Mouse (Mus musculus): ENCODE data around the gene Mcm2.

Gene Mcm2

DNA sequence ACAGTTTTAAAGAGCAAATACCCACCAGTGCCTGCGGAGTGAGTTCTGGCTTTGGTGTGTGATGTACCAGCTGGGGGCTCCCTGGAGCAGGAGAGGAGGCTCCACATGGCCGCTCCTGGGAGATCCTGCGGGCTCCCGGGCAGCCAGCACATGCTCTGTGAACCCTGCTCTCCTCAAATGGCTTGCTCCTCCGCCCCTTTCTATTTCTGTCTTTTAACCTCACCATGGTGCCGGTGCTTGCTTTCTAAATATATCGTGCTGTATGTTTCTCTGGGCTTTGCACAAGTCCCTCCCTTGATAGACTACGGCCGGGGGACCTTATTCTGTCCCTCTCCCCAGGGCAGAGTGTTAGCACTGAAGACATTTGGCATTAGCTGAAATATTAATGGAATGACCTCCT, 41.3 kb downstream of the Mcm2 start:
- in situ Hi-C loops (cut with MboI; ENCODE audit: low sequenced_read_pairs): loop anchor here (5.0 kb wide), 1 partner anchor 305 kb away; no protein-coding TSS in a partner anchor

DNA sequence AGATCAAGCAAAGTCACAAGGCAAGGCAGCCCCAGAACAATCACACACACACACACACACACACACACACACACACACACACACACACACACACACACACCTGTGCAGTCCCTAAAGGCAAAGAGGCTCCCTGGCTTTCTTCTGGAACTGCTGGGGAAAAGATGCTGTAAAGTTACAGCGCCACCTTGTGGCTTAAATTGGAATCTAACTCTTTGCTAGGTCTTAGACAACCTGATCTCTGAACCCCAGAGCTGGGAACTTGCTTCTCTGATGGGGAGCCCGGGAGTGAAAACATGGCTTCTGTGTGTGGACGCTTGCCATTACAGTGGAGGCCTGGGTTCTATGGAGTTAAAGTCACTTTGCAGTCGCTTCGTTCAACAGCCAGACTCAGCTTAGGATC, 42.9 kb downstream of the Mcm2 start:
- in situ Hi-C loops (cut with MboI; ENCODE audit: low sequenced_read_pairs): loop anchor here (5.0 kb wide), 1 partner anchor 303 kb away; no protein-coding TSS in a partner anchor

DNA sequence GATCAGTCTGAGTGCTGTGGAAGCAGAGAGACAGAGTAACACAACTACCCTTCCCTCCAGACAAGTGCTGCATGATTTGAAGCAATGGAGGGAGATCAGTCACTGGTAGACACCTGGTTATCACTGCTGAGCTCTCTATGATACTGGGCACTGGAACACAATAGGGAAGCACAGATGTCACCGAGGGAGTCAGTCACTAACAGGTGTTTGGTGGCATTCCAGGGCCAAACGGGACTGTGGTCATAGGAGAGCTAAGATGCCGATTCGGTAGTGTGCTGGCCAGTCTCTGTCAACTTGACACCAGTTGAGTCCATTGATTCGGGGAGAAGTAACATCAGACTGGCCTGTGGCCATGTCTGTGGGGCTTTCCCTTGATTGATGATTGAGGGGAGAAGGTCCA, 44.1 kb downstream of the Mcm2 start:
- in situ Hi-C loops (cut with MboI; ENCODE audit: low sequenced_read_pairs): no loop called here

DNA sequence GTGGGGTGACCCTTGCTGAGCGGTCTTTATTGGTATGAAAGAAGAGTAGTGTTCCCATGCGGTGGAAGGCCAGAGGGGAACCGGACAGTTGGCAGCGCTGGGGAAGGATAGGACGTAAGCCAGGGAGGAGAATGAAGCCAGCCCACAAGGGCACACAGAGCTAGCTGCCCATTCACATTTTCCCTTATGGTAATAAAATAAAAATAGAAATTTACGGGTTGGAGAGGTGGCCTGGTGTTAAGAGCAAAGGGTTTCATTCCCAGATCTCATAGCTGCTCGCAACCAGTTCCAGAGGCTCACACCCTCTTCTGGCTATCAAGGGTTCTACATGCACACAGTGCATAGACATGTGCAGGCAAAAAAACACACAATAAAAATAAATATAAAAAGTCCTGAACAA, 48.5 kb downstream of the Mcm2 start:
- in situ Hi-C loops (cut with MboI; ENCODE audit: low sequenced_read_pairs): no loop called here

DNA sequence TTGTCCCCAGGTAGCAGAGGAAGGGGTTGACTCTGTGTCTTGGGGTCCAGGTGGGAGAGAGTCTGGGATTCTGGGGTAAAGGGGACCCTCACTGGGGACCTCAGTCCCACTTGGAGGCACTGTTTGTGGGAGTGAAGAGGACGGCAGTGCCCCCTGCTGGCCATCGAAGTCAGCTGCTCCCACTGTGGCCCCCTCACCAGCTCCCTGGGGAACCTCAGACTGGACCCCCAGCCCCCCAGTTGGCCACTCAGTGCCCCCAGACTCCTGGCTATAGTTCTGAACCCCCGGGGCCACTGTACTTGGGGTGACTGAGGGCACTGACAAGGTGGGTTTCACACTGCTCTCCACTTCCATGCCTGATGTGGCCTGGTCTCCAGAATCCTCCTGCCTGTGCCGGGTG, 49.3 kb downstream of the Mcm2 start:
- in situ Hi-C loops (cut with MboI; ENCODE audit: low sequenced_read_pairs): no loop called here

DNA sequence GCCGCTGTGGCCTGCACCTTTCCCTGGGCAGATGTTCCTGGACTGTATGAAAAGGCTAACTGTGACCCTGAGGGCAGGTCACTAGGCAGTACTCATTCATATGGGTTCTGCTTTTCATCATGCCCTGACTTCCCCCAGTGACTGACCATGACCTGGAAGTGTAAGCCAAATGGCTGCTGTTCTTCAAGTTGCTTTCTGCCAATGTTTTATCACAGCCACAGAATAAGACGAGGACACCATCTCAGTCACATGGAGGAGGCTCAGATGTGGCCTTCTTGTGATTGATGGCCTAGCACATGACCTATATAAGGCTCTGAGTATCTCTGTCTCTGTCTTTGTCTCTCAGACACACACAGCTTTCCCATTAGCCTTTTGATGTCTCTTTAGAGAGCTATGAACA, 51.0 kb downstream of the Mcm2 start:
- in situ Hi-C loops (cut with MboI; ENCODE audit: low sequenced_read_pairs): no loop called here

DNA sequence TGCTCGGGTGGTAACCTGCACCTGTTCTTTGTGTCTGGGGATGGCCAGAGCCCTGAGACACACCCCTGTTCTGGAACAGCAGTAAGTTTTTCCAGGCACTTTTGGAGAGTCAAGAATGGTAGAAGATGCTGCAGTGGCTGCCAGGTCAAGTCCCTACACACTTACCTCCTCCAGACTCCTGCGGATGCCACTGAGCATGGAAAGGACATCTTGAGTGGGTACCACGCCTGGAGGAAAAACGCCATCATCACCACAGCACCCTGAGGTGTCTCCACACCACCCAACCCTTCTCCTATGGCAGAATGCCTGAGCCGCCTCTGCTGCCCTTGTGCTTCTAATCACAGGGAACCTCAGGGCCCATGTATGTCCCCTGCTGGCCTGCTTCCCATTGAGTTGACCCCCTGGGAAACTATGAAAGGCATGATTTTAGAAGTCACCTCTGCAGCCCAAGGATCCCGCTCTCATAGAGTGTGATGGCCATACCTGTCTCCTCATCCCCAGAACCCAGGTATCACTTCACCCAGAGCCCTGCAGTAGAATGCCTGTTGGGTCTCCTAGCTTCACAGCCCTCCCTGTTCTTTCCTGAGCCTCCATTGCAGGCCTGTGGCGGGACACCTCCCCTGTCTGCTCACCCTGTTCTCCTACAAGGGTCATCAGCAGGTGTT, 53.5 kb downstream of the Mcm2 start:
- in situ Hi-C loops (cut with MboI; ENCODE audit: low sequenced_read_pairs): no loop called here

DNA sequence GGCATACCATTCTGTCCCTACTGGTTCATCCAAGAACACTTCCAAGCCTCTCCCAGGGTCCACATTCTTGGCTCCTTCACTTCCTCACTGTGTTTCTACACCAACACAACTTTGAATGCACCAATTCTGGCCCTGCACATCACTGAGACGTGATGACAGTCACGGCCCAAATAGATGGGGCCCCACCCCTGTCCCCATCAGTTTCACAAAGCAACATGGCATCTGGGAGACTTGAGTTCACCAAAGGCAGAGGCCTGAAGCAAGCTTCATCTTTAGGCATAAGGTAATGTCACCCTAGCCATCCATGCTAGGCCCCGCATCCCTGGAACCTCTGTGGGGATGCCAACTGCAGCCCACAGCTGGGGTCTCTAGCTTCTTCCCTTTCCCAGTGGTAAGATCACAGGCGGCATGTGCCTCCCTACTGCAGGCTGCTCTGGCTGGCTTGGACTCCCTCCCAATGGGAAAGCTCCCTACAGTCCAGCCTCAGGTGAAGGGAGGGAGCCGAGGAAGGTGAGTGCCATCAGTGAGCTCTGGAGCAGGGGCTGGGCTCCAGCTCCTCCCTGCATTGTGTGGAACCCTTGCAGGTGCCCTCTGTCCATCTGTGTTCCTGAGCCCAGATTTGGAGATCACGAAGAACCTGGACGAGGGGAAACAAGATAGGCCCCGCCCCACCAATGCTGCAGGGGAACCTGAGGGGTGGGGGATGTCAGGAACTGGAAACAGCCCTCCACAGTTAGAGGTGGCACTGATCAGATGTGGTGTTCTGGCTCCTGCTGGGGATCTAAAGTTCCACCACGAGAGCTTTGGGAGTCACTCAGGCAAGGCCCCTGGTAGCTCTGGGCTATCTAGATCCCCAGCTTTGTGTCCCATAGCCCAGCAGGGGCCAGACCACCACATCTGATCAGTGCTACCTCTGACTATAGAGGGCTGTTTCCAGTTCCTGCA, 54.5 kb downstream of the Mcm2 start:
- in situ Hi-C loops (cut with MboI; ENCODE audit: low sequenced_read_pairs): no loop called here

DNA sequence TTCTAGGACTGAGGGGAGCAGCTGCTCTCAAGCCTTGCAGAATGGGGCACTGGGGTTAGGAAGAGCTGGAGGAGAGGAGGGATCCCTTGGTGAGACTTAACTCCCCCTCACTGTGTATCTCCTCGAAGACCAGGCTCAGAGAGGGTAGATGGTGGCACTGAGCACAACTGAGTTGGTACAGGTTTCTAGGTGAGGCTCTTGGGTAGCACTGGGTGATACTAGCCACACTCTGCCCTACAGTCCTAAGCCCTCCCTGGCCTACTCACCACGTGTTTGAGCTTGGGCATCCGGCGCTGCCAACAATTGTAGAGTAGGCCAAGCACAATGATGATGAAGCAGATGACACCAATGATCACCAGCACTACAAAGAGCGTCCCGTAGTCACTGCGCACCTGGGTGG, 55.3 kb downstream of the Mcm2 start:
- in situ Hi-C loops (cut with MboI; ENCODE audit: low sequenced_read_pairs): no loop called here

DNA sequence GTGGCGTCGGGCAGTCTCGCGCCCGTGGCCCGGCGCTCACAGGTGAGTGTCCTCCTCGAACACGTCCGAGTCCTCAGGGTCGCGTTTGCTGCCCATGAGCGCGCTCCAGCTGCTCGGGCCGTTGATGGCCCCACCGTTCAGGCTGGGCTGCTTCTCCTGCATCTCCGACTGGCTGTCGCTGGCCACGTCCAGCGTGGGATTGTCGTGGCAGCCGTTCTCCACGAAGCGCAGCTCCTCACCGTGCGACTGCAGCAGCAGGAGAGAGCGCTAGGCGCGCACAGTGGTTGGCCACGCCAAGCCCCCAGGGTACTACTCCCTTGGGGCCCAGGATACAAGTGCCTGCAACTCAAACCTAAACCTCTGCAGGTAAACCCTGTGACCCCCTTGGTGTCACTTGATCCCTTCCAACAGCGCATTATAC, 55.8 kb downstream of the Mcm2 start:
- in situ Hi-C loops (cut with MboI; ENCODE audit: low sequenced_read_pairs): no loop called here

DNA sequence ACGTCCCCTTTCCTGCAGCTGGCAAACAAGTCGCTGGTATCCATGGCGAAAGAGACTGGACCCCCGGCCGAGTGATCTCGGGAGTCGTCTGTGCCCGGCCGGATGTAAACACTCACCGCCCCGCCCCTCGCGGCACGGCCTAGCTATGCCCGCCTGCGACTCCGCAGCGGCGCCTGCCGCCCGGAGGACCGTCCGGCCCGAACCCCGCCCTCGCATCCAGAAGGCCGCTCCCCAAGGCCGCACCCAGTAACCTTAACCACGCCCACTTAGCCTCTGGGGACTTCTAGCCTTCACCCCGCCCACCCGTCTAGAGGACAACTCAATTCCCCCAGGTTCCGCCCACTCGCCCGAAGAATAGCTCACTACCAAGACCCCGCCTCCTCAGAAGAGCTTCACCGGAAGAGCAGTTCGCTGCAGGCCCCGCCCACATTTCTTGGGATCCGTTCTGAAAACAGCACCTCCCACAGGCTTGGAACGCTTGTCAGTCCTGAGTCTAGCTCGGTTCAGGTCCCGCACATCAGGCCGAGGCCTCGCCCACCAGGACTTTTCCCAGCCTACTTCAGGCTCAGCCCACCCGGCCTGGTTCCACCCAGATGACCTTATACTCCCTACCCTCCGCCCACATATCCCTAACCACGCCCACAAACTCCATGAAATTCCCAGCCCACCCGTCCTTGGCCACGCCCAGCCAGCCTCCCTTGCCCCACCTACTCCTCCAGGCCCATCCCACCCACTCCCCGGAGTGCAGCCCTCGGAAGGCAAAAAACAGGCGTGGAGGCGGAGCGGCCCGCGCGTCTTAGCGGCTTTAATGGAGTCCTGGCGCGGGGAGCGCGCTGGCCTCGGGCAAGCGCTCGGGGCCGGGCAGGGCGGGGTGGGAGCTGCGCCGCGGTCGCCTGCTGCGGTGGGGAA, 56.5 kb downstream of the Mcm2 start, which contains the start of gene Abtb1:
Gene Abtb1 (minus strand): TSS at position 204 of the 909 bp plus-strand sequence.
- in situ Hi-C loops (cut with MboI; ENCODE audit: low sequenced_read_pairs): no loop called here

DNA sequence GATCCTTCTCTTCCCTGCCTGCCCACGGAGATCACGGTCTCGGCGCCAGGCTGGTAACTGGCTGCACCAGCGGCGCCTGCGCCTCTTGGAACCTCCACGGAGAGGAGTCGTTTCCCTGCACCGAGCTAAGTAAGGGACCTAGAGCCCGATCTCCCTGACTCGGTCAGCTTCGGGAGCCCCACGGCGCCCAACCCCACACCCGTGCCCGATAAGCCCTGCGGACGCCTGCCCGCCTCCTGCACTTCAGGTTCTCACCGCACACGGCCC, 57.1 kb downstream of the Mcm2 start:
- in situ Hi-C loops (cut with MboI; ENCODE audit: low sequenced_read_pairs): no loop called here

DNA sequence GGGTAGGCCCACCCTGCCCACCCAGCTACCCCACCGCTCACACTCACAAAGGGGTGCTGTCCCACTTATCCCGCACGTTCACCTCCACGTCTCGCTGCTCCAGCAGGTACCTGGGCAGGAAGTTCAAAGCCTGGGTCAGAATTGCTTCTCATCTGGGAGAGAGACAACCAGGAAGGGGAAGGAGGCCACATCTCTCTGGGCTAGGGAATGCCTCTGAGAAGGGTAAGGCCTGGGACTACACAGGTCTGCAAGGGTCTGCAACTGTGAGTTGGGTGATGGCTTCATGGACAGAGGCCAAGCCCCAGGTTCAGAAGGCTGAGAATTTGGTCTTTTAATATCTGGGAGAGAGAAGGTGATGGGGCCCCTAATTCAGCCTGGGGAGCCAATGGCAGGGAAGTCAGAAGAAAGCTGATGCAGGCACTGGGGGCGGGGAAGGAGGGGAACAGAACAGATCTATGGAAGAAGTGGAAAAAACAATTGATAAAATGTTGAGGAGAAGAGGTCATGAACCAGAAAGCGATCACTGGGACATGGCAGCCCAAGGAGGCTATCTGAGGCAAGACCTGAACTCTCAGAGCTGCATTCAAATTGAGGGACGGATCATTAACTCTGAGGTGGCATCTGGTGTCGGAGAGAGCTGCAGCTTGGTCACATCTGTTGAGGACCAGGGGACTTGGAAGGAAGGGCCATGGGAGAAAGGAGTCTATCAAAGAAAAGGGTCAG, 57.6 kb downstream of the Mcm2 start:
- in situ Hi-C loops (cut with MboI; ENCODE audit: low sequenced_read_pairs): no loop called here

DNA sequence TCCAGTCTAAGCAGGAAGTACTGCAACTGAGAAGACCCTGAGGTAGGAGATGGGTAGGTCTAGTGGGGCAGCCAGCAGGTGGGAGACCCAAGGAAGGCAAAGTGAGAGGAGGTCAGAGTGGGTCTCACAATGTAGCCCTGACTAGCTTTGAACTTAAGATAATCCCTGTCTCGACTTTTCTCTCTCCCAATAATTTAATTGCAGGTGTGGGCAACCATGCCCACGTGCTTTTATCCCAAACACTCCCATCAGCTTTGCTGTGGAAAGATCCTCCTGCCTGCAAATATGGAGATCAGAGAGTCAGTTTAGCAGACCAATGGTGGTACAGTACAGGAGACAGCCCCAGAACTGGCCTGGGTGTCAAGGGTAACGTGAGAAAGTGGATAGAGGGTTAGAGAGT, 58.4 kb downstream of the Mcm2 start:
- in situ Hi-C loops (cut with MboI; ENCODE audit: low sequenced_read_pairs): no loop called here

DNA sequence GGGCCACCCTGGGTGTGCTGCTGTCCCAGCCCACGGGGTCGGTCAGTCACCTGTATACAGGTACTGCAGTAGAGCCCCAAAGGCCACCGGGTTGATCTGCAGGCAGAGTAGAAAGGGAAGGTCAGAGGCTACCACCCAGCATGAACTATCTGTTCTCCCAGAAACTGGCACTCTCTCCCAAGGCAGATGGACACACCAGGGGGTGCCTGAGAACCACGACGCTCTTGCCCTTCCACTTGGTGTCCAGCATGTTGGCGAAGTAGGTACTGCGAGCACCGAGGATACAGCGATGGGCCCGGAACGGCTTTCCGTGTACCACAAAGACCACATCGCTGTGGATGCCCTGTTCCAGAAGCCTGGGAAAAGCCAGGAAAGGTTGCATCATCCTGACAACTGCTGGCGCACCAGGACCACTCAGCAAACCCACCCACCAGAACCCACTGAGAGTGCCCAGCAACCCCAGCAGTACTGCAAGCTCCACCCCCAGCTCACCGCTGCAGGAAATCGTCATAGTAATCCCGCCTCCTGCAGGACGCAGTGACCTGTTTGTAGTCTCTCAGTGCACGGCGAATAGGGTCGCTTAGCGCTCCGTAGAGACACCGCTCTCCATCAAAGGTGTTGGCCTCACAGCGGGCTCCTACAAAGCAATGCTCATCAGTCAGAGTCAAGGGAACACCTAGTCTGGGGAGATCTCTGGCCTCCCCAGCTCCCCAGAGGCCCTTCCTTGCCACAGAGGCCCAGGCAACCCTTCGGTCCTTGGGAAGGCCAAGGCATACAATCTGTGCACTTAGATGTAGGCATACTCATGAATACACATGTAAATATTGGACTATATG, 59.2 kb downstream of the Mcm2 start:
- in situ Hi-C loops (cut with MboI; ENCODE audit: low sequenced_read_pairs): no loop called here

DNA sequence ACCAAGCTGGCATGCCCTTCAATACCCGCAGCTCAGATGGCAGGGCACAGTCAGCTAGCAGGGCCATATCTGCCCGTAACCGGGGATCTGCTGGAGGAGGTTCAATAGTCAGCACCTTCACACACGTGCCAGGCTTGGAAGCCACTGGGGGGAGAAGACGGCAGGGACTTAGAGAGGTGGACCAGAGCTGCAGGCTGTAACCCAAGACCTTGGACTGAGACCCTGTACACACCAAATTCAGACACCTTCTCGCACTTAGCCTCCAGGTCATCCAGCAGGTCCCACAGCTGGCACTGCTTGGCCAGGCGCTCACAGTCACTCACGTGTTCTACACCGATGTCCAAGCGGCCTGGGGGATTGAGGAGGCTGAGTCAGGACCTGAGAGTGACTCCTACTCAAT, 60.0 kb downstream of the Mcm2 start:
- in situ Hi-C loops (cut with MboI; ENCODE audit: low sequenced_read_pairs): no loop called here

DNA sequence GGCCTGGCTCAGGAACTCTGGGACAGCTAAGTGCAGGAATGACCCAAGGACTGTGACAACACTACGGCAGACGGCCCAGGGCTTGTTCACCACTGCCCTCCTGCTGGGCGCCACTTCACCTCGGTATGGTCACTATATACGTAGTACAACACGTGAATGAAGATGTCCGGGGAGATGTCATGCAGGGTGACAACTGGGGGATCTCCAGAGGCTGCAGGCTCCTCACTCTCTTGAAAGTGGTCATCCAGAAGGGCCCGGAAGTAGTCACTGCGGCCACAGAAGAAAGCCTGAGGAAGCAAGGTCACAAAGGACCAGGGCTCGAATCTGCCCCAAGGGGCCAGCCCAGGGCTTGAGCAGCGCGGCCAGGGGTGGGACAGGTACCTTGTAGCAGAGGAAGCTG, 60.6 kb downstream of the Mcm2 start:
- in situ Hi-C loops (cut with MboI; ENCODE audit: low sequenced_read_pairs): no loop called here

DNA sequence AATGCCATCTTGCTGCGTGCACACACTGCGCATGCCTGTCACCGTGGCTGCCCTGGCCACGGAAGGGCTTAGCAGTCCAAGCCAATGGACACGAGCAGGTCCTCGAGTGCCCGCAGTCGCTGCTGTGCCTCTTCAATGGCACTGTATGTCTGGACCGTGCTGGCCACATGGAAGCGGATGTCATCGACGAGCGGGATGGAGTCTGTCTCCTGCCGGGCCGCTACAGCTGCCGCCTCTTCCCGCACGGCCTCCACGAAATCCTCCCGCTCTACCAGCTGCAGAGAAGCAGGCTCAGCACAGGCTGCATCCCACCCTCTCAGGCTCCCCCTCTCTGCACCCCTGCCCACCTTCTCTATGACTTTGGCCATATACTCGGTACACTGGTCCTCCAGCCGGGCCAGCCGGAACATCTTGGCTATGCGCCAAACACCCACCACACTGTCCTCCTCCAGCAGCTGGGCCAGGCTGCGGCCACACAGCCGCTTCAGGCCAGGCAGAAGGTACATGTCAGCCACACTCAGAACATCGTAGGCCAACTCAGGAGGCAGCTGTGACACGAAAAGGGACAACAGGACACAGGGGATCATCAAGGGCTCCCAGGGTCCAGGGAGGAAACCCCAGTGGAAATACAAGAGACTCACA, 62.3 kb downstream of the Mcm2 start:
- in situ Hi-C loops (cut with MboI; ENCODE audit: low sequenced_read_pairs): no loop called here

DNA sequence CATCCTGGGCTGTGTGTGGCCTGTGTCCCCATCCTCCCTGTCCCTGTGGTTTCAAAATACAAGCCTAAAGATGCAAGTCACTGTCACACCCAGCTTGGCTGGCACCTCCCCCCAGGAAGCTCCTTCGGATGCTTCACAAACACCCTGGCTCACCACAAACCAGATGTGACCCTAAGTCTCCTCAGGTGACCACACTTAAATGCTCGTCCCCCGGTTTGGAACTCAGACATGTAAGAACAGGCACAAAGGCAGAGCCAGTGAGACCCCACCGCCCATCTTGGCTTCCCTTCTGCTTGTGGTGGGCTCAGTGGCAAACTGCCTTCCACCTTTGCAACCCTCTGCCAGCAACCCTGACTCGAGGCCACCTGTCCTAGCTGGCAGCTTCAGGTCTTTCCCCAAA, 63.5 kb downstream of the Mcm2 start:
- in situ Hi-C loops (cut with MboI; ENCODE audit: low sequenced_read_pairs): no loop called here
